Mouse (Mus musculus): Measurements from ENCODE around the gene Cops3.

DNA sequence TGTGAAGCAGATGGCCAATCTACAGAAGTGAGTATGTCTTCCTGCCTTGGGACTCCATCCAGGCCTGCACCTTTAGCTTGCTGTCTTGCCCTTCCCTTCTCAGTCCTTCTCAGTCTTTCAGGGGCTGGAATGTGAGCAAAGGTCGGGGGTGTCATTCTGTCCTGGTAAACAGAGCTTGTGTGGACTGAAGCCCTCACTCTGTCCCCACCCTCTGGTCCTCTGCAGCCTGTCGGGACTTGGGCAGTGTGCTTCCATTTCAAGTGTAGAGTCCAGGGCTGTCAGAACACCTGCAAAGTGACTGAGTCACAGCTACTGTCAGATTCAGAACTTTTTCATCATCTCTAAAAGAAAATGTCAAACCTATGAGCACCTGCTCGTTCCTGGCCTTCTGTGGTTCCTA, 13.2 kb upstream of the Cops3 start:
- TF ChIP-seq POLR2A (IDR thresholded peaks at IDR 0.05; ENCODE audit: borderline replicate concordance, low read depth, low read length) (no peak), CTCF (IDR thresholded peaks at IDR 0.05; ENCODE audit: low read depth, low read length) (no peak)

Measured in bone marrow macrophage, adult 2 months (primary cell).